Mouse (Mus musculus) liver, embryonic 14.5 days (tissue): ENCODE data around the gene Efnb3.
A peak's percentile ranks its signal among the peaks of the same experiment; 100 is the strongest.

ENCODE experiments used
- CTCF ChIP-seq: IDR thresholded peaks from 2 replicates; pipeline ENCODE4 v1.5.1; 2016; ENCODE audit warnings: antibody characterized with exemption, low read depth, control low read depth
- EP300 ChIP-seq: IDR thresholded peaks from 2 replicates; pipeline ENCODE4 v1.6.1; 2016; ENCODE audit warnings: antibody characterized with exemption, low read depth

DNA sequence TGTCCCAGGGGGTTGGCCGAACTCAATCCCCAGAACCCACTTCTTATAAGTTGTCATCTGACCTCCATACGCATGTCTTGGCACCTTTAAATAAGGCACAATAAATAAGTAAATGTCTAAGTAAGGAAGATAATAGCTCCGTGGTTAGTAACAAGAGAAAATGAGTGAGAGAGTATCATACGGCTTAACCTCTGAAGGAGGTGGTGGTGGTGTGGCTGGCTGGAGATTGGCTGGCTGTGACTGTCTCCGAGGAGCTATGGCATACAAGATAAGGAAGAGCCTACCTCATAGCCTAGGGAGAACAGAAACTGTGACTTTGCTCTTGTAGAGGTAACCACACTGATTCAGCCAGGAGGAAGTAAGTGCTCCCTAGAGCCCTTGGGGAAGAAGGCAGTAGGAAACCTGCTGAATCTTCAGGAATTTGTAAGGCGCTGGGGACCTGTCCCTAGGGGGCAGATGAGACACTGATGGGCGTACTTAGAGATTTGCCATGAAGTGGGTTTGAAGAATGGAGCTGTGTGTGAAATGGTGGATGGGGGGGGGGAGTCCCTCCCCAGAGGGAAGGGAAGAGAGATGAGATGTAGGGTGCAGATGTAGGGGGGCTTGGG, 25.8 kb upstream of the Efnb3 start:
- TF ChIP-seq CTCF, result 0 out of 2 replicates have a peak, but pooled peaks have one; percentile 39
- TF ChIP-seq EP300, result peak; percentile 84
